Mouse (Mus musculus) brain, embryonic 14.5 days (tissue): ENCODE measurements around the gene Cbx5. TPM values are rescaled to one million over a fixed set of nuclear protein-coding genes. Genes with fewer than 3 reads are reported as not detected.
"Not testable (repeated sequence)": the region's sequence is repeated elsewhere in the genome, so short reads cannot be mapped to it uniquely, and the experiment has no call there.

Experiments
- DNase-seq: peaks from one replicate; pipeline ENCODE4 v3.0.0-alpha.2; 2011; ENCODE audit warnings: low read depth
- CTCF ChIP-seq: fragments of 200-500 bp; IDR thresholded peaks from 2 replicates; pipeline ENCODE4 v1.5.1; 2012; ENCODE audit warnings: inconsistent platforms, mild to moderate bottlenecking, moderate library complexity, borderline replicate concordance; ENCODE audit not compliant: insufficient read depth, insufficient read length; ENCODE audit errors: extremely low read depth
- POLR2A ChIP-seq: fragments of 200-500 bp; IDR thresholded peaks from 2 replicates; pipeline ENCODE4 v1.6.1; 2012; ENCODE audit warnings: mild to moderate bottlenecking, inconsistent platforms, borderline replicate concordance; ENCODE audit not compliant: poor library complexity, insufficient read depth, insufficient read length, severe bottlenecking; ENCODE audit errors: extremely low read depth
- polyA plus RNA-seq: library from polyadenylated mRNA; depleted of rRNA; stranded (reverse); fragments of >200 nt; gene quantifications from 2 replicates; pipeline ENCODE4 v1.2.3, GENCODE M21; 2012

Cbx5 gene
- polyA plus RNA-seq, 1 experiment: 118 TPM

DNA sequence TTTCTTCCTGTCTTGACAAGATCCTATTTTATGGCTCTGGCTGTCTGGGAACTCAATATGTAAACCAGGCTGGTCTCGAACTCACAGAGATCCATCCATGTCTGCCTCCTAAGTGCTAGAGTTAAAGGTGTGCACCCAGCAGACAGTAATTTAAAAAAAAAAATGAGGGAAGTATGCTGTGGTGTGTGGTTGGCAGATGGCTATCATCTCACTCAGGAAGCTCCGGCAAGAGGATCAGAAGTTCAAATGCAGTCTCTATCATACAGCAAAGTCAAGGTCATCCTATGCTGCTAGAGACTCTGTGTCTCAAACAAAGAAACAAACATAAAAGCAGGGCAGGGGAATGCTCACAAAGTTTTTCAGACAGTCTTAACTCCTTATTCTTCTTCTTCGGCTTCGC, 29.3 kb upstream of the Cbx5 start:
- no peak for TF ChIP-seq CTCF
- no peak for TF ChIP-seq POLR2A
- no peak for DNase-seq

DNA sequence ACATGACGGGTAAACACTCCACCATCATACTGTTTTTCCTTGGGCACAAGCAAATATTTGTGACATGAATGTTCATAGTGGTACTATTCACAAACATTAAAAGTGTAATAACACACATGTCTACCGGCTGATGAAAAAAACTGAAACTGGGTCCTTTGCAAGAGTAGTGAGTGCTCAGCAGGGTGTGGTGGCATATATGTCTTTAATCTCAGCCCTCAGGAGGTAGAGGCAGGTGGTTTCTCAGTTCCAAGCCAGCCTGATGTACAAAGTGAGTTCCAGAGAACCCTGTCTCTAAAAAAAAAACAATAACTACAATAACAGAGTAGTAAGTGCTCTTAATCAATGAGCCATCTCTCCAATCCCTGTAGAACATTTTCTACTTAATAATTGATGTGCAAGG, 25.2 kb upstream of the Cbx5 start:
- TF ChIP-seq POLR2A (no peak), CTCF (no peak)
- DNase-seq: no peak

DNA sequence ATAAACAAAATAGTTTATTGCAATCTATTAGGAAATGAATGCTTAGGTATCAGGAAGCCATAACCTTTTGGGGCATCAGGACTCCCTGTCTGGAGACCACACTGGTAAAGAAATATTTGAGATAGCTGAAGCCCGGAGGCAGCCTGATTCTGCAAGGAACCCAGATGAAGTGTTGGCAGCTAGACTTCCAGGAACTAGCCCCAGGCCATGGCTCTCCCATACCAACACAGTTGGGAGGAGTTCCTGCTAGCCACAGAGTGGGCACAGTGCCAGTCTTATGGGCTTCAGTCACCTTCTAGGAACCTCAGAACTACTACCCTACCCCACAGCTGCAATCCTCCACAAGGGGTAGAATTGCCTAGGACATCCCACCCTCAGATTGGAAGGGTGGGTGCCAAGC, 20.4 kb upstream of the Cbx5 start:
- no peak for TF ChIP-seq POLR2A
- TF ChIP-seq CTCF: no peak
- no peak for DNase-seq

DNA sequence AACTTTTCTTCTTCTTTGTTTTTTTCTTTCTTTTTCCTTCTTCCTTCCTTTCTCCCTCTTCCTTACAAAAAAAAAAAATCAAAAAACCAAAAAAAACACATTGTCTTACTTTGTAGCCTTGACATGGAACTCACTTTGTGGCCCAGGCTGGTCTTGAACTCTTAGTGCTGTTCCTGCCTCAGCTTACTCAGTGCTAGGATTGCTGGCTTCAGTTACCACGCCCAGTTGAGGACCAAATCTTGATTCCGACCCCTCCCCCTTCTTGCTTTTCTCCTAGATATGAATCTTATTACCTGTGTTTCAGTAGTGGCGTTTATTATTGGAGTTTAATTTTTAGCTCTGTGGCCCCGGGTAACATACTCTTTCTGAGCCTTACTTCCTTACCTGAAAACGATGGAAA, 19.5 kb upstream of the Cbx5 start:
- TF ChIP-seq CTCF (no peak), POLR2A (no peak)
- DNase-seq: no peak

DNA sequence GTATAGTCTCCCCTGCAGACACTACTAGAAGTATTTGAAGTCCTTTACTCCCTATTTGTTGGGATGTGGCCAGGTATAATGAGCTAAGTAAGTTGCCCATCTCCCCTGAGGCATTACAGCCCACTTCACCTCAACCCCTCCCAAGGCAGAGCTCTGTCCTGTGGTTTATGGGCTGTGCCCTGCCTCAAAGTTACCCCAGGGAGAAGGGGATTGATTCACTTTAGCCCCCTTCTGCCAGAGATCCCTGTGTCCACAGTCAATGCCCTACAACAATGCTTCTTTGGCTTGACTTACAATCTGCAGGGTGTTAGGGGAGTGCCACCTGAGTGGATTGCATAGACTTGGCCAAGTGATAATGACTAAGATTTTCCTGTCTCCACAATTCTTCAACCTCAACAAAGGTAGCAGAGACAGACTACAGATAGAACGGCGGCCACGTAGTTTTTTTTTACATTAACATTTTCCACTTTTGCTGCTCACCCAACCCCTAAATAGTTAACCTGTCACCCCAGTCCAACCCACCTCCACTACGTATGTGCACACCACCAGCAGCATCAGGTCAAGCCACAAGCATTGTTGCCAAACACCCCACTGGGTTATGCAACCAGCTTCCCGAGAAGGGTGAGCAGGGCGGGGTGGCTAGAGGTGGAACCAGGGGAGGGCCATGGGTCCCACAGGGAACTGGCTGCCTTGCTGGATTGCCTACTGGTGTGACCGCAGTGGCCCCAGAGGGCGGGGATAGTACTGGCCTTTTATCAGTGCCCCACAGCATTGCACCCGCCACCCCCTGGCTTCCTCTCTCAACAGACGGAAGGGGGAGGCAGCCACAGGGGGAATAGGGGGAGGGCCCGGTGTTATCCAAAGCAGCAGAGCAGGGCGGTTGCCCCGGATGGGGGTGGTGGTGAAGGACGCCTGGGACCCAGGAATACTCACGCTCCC, 18.4 kb upstream of the Cbx5 start, which contains the start of gene Nfe2:
Nfe2 (minus strand) TSS at position 614 of the 939 bp plus-strand sequence.
- no peak for TF ChIP-seq POLR2A
- no peak for TF ChIP-seq CTCF
- DNase-seq: no peak

- no peak for DNase-seq
- TF ChIP-seq CTCF: no peak
Measured at GRCm38 (mm10) chr15:103256210-103256986, 16.8 kb upstream of the Cbx5 start.

DNA sequence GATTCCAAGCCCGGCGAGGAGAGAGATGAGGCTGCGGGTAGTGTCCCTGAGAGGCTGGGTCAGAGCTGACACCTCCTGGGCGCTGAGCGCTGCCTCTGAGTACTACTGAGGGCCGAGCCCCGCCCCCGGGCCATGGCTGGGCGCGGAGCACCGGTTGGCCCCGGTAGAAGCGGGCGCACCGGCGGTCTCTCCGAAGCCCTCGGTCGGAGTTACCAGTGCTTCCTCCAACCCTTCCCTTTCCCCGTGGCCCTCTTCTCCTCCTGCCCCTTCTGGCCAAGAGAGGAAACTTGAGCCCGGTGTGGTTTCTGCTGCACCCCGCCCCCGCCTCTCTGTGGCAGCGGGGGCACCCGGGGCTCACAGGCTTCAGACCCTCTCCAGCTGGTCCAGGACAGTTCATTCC, 15.6 kb upstream of the Cbx5 start:
- peak; percentile 24 for DNase-seq
- TF ChIP-seq POLR2A: no peak
- peak; percentile 22; the same call in 1 of the 2 replicates for TF ChIP-seq CTCF

DNA sequence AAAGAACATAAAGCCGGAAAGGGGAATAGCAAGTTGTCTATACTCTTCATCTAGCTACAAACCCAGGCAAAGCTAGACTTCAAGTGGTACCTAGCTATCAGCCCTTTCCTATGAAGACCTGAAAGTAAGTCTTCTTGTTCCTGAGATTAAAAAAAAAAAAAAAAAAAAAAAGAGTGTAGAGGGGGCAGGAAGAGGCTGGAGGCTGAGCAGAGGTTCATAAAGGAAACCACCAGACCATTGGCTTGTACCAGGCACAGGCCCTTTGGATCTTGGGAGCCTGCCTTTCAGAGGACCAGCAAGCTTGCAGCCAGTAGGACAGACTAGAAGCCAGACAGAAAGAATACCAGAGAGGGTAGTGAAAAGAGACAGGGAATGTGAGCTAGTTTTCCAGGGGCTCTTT, 13.7 kb upstream of the Cbx5 start:
- no peak for DNase-seq
- no peak for TF ChIP-seq CTCF
- TF ChIP-seq POLR2A: no peak

DNA sequence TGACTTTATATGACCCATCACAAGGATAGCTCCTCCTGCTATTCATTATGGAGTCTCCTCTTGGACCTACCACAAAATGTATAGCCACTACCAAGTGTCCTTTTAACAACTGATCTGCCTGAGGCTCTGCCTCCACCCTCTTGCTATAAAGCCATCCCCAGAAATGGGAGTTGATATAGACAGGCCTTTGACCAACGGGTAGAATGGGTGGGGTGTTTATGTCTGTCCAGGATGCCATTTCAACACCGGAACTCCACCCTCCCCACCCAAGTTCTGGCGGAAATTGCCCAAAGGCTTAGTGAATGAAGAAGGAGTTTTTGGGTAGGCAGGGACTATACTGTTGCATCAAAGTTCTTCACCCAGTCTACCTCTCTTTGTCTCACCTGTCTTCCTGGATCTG, 13.0 kb upstream of the Cbx5 start:
- no peak for DNase-seq
- TF ChIP-seq CTCF: no peak
- no peak for TF ChIP-seq POLR2A

DNA sequence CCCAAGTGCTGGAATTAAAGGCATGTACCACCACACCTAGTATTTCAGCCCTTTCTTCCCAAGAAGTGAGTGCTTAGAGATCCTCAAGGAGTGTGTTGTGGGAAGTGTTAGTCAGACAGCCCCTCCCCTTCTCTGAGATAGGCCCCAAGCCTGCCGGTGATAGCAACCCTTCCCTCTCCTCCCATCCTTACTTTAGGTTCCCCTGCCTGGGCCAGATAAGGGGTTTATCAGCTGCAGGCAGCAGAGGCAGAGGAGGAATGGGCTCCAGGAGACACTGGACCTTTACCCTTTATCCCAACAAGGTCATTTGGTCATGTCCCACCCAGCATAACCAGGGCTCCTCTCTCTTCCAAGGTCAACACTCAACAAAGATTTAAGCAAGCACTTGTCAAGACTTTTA, 12.0 kb upstream of the Cbx5 start:
- no peak for TF ChIP-seq CTCF
- no peak for TF ChIP-seq POLR2A
- no peak for DNase-seq

DNA sequence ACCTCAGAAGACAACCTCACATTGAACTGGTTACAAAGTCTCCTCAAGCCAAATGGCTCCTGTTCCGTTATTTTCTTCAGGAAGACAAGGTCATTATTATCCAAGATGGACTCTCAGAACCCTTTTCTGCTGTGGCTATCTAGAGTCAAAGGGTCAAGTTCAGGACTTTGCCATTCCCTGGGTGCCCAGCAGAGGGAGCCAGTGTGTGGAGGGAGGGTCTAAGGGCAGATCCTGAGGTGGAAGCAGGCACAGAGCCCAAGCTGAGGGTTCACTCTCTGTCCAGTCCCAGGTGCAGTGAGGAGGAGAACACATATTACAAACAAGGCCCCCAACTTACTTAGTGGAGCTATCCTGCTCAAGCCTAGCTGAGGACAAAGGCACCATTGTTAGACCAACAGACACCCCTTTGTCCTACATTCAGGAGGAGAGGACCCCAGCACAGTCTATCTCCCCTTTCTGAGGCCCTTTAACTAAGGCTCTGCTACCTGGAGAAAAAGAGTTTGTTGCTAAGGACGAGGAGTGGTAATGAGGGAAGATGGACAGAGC, 10.7 kb upstream of the Cbx5 start:
- TF ChIP-seq CTCF (peak; percentile 73), POLR2A (no peak)
- DNase-seq: no peak

DNA sequence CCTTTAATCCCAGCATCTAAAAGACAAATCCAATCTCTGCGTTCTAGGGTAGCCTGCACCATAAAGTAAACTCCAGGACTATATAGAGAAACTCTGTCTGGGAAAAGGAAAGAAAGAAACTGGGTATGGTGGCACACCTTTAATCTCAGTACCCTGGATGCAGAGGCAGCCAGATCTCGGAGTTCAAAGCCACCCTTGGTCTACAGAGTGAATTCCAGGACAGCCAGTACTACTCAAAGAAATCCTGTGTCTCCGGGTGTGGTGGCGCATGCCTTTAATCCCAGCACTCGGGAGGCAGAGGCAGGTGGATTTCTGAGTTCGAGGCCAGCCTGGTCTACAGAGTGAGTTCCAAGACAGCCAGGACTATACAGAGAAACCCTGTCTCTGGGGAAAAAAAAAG, 9.9 kb upstream of the Cbx5 start:
- not testable (repeated sequence) for DNase-seq
